Mouse (Mus musculus) CD8-positive naive resting alpha-beta T cell, adult 2 months (primary cell): ENCODE measurements around the gene Coq10a.

Experiments used
- DNase-seq, 2 experiments: peaks; one replicate each; pipeline ENCODE4 v3.0.0; 2022; ENCODE audit warnings: low read depth in 2 of 2, low spot score in 2 of 2

The Coq10a gene

GRCm38 (mm10) chr10:128388941-128389340, 20.1 kb upstream of the Coq10a start:
- no peak for DNase-seq

DNA sequence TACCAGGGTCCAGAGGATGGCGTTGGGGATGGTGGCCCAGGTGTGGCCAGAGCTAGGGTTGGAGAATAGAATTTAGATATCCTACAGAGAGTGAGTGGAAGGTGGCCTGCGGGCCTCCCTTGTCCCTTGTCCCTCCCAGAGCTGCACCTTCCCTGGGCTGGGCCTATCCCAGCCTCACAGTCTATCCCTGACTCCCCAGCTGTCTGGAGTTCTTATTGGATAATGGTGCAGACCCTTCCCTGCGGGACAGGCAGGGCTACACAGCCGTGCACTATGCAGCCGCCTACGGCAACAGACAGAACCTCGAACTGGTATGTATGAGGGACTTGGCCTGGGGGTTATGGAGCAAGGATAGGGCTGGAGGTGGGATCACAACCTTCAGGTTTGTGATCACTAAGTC, 17.1 kb upstream of the Coq10a start:
- no peak for DNase-seq

- DNase-seq: no peak
These were observed 13.7 kb upstream of the Coq10a start for GRCm38 (mm10) chr10:128382482-128382881.

DNA sequence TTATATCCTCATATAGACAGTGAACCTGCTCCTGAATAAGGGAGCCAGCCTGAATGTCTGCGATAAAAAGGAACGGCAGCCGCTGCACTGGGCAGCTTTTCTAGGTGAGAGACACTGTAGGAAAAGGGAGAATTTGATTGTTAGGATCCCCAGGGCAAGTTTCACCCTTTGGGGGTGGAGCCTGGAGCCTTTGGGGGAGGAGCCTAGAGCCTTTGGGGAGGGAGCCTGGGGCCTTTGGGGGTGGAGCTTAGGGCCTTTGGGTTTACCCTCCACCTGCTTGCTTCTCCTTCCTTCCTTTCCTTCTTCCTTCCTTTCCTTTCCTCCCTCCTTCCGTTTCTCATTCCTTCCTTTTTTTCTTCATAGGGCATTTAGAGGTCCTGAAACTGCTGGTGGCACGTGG, 11.8 kb upstream of the Coq10a start:
- no peak for DNase-seq

DNA sequence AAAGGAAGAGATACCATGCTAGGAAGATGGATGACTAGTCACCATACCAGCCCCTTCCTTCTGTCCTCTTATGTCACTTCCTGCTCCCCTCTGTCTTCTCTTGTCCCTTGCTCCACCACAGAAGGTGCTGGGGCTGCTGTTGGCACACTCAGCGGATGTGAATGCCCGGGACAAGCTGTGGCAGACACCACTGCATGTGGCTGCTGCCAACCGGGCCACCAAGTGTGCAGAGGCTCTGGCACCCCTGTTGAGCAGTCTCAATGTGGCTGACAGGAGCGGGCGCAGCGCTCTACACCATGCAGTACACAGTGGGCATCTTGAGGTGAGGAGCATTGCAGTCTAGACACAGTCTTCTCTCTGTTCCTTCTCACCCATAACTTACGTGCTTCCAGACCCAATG, 10.5 kb upstream of the Coq10a start:
- no peak for DNase-seq

DNA sequence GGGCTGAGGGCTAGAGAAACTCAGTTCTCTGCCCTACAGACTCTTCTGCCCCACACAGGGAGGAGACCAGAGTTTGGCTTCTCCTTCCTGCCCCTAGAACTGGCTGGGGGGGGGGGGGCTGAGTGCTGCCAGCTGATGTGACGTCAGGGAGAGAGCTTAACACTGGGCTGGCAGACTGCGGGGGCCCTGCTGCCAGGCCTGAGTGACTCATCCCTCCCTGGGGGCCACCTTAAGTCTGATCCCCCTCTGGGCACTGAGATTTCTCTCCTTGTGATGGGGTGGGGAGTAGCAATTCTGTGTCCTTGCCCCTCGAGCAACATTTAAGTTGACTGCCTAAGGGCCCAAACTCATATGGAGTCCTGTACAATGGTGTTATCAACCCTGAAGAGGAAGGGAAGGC, 9.7 kb upstream of the Coq10a start:
- no peak for DNase-seq

DNA sequence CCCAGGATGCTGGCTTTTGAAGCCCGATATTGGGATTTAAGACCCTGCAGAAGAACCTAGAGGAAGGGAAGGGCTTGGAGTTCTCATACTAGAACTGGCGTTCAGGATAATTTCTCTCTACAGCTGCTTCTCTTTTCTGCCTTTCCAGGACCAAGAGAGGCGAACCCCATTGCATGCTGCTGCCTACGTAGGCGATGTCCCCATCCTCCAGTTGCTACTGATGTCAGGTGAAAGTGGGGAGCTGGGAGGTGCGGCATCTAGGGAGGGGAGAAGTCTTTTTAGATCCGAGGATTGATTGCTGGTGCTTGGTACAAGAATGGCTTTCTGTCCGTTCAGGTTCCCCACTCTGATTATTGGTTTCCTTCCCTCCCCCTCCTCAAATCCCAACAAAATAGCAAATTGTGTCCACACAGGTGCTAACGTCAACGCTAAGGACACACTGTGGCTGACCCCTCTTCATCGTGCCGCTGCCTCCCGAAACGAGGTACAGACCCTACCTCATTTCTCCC, 9.2 kb upstream of the Coq10a start:
- DNase-seq: no peak

DNA sequence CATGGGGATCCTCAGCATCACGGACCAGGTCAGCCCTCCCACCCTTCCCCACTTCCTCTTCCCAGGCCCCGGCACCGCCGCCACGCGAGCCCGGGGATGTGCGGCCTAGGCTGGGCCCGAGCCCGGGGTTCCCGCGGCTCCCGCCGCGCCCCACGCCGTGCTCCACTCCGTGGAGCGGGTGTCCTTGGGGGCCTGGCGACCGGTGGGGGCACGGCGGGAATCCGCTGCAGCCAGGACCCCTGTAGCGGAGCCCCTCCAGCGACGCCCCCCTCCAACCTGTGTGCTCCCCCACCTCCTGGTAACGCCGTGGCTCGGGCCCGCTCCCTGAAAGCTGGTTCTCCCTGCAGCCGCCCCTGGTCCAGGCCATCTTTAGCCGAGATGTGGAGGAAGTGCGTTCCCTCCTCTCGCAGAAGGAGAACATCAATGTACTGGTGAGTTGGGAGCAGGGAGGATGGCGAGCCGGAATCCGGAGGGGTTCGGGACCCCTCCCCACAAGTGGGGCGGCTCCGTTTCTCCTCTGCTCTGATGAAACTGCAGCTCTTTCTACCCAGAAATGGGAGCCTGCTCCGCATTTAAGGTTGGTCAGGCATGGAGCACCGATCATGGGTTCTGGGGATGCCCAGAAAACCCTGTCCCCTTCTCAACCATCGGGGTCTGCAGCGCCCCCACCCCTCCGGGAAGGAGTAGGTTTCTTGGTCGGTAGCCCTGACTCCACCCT, 8.6 kb upstream of the Coq10a start:
- DNase-seq: no peak

GRCm38 (mm10) chr10:128376455-128377211, 7.8 kb upstream of the Coq10a start, which contains the start of gene Ankrd52:
TSS of gene Ankrd52 (plus strand) at chr10:128377115.
- DNase-seq: peak; percentile 76 to 80

GRCm38 (mm10) chr10:128376099-128376454, 7.3 kb upstream of the Coq10a start:
- no peak for DNase-seq

DNA sequence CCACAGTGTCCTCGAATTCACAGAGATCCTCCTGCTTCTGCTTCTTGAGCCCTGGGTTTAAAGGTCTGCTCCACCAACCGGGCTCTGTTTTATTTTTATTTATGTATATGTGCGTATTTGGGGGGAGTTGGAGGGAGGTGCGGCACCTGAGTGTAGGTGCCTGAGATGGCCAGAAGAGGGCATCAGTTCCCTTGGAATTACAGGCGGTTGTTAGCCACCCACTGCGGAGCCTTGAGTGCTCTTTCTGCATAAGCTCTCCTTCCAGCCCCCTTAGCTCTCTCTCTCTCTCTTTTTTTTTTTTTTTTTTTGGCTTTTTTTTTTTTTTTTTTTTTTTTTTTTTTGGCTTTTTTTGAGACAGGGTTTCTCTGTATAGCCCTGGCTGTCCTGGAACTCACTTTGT, 5.6 kb upstream of the Coq10a start:
- no peak for DNase-seq

DNA sequence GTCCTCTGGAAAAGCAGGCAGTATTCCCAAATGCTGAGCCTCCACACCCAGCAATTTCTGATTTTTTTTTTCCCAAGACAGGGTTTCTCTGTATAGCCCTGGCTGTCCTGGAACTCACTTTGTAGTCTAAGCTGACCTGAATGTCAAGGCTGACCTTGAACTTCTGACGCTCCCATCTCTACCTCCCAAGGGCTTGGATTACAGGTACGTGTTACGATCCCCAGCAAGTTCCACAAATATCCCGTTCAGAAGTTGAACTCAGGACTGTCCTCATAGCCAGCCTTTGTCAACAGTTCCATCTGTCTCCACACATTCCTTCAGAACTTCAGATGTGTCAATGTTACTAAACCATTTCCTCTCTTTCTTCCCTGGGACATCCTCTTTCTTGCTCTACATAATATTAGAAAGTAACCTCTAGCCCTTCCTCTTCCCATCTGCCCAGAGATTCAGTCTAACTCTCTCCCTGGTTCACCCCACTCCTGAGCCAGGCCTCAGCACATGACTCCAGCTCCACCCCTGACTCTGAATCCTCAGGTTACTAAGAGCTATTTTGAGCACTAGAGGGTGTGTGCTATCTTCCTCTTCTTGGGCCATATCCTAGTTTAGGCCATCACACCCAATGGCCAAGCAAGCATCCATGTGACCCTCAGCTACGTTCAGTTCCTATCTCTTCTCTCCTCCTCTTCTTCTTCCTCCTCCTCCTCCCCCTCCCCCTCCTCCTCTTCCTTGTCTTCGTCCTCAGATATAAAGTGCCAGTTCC, 4.4 kb upstream of the Coq10a start:
- DNase-seq: no peak

DNA sequence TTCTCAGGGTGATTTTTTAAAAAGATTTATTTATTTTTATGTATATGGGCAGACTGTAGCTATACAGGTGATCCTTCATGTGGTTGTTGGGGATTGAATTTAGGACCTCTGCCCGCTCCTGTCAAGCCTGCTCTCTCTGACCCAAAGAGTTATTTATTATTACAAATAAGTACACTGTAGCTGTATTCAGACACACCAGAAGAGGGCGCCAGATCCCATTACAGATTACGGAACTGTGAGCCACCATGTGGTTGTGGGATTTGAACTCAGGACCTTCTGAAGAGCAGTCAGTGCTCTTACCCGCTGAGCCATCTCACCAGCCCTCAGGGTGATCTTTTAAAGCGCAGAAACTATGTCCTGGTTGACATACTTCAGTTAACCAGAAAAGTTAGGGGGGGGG, 3.3 kb upstream of the Coq10a start:
- DNase-seq: no peak

- no peak for DNase-seq
These were observed 1.8 kb upstream of the Coq10a start for GRCm38 (mm10) chr10:128370601-128371000.

- no peak for DNase-seq
These were observed 1.2 kb upstream of the Coq10a start for GRCm38 (mm10) chr10:128370021-128370420.

GRCm38 (mm10) chr10:128369599-128369998, 802 bp upstream of the Coq10a start:
- DNase-seq: no peak

- no peak for DNase-seq
These were observed 384 bp upstream of the Coq10a start for GRCm38 (mm10) chr10:128369218-128369543.

- DNase-seq: no peak
These were observed 847 bp downstream of the Coq10a start for GRCm38 (mm10) chr10:128367899-128368401.

DNA sequence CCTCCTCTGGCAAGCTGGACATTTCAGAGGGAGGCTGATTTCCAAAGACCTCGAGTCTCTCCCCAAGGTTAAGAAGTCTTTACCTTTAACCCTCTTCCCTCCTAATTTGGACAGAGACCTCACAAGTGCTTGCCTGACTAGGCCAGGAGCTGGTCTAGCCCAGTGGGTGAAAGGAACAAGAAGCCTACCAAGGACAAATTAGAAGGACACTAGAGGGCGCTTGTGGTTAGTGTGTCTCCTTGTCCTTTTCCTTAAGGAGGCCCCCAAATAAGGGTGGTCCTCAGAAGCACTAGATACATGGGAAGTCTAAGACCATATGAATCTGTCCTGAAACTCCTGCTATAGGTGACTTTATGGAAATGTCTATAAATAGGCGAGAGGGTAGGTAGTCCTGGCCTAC, 6.2 kb downstream of the Coq10a start:
- DNase-seq: no peak

DNA sequence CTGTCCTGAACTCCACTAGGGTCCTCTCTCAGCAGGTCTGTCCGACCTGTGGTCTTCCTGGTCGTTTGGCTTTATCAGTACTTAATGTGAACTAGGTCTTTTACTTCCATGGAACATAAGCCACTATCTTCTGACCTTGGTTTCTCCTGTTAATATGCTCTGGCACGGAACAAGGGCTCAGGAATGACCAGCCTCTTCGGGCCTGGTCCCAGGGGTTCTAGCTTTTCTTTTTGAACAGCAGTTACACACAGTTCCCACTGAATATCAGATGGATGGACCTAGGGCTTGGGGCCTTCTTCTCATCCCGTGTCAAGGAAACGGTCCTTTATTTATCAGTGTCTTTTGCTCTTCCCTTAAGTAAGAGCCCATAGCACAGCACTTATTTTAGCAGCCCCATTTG, 7.0 kb downstream of the Coq10a start:
- no peak for DNase-seq

DNA sequence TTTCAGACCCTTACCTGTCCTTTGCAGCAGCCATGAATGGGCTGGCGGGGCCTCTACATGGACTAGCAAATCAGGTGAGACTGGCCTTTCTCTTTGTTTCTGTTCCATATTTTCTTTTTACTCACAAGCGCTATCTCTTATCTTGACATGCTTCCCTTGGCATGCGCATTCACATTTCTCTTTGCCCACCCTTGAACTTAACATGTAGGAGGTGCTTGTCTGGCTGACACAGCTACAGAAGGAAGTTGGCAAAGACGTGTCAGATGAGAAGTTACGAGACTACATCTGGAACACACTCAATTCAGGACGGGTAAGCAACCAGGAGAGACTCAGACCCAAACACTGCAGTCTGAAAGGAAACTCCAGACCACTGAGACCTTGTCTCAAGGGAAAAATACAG, 9.6 kb downstream of the Coq10a start:
- no peak for DNase-seq

- peak; percentile 55 to 61 for DNase-seq
These were observed 10.0 kb downstream of the Coq10a start for GRCm38 (mm10) chr10:128358796-128359195.
